Mouse (Mus musculus) large intestine, adult 2 months (tissue): ENCODE results near the gene Wdr63. TPM values are rescaled to one million over a fixed set of nuclear protein-coding genes. Genes with fewer than 3 reads are reported as not detected.

Experiments
- polyA plus RNA-seq: library from polyadenylated mRNA; depleted of rRNA; stranded (reverse); fragments of >200 nt; gene quantifications from 2 replicates; pipeline ENCODE4 v1.2.3, GENCODE M21; 2012; rRNA removed

Wdr63 gene
- polyA plus RNA-seq, 1 experiment, result 0.15 TPM

Other genes starting within 250 kb of the Wdr63 start
- gene Bcl10, start 185.3 kb downstream of the Wdr63 start, polyA plus RNA-seq, result 22.0 and 24.2 TPM in 2 replicates
- gene 2410004B18Rik, start 170.1 kb downstream of the Wdr63 start, polyA plus RNA-seq, result 10.9 and 14.2 TPM in 2 replicates
- gene Syde2, start 120.3 kb downstream of the Wdr63 start, polyA plus RNA-seq, result 2.5 and 6.0 TPM in 2 replicates
- 0.06 and 0.27 TPM in 2 replicates for gene Mcoln3, start 9.3 kb upstream of the Wdr63 start, polyA plus RNA-seq
- gene Mcoln2, start 41.7 kb upstream of the Wdr63 start, polyA plus RNA-seq, result 9.2 and 14.9 TPM in 2 replicates
- gene Lpar3, start 112.8 kb upstream of the Wdr63 start, polyA plus RNA-seq, result 1.5 and 4.3 TPM in 2 replicates